Mouse (Mus musculus): Measurements from ENCODE around the gene Becn1.

Becn1 gene

DNA sequence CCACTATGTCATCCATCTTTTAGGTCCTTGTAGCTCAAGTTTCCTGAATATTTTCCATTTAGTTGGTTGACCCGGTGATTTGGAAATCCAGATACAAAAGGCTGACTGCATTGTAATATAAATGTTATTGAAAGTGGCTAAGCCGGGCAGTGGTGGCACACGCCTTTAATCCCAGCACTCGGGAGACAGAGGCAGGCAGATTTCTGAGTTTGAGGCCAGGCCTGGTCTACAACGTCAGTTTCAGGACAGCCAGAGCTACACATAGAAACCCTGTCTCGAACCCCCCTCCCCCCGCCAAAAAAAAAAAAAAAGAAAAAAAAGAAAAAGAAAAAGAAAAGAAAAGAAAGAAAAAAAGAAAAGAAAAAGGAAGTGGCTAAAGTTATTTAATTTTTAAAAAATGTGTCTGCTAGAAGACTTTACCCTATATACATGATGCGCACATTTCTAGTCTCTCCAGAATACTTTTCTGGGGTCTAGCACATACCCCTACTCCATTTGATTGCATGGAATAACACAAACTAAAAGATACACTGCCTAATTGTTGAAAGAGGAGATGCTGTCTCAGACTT, 13.1 kb upstream of the Becn1 start:
- no peak for DNase-seq (ENCODE audit: low read depth)

DNA sequence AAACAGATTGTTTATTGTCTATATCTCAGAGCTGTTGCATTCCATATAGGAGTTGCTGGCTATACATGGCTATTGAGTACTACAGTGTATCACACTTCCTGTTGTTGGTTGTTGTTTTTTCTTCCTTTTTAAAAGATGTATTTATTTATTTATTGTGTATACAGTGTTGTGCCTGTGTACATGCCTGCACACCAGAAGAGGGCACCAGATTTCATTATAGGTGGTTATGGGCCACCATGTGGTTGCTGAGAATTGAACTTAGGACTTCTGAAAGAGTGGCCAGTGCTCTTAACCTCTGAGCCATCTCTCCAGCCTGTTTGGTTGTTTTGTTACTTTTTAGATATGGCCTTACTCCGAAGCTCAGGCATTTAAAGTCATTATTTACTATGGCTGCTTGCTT, 12.5 kb upstream of the Becn1 start:
- DNase-seq (ENCODE audit: low read depth) = no peak

DNA sequence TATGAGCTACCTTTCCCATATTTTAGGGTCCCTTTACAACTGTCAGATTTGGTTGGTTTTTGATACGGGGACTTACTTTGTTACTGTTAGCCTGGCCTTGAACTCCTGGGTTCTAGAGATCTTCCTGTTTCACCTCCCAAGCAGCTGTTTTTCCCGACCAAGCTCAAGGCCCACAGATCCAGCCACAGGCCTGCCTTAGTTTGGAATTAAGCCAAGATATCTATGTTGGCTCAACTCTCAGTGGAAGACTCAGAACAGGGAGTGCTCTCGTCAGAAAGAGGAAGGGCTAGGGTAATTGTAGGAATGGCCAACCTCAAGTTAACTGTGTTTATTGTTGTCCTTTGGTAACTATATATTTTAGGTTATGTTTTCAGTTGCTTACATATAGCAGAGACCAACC, 10.1 kb upstream of the Becn1 start:
- DNase-seq (ENCODE audit: low read depth) = no peak

DNA sequence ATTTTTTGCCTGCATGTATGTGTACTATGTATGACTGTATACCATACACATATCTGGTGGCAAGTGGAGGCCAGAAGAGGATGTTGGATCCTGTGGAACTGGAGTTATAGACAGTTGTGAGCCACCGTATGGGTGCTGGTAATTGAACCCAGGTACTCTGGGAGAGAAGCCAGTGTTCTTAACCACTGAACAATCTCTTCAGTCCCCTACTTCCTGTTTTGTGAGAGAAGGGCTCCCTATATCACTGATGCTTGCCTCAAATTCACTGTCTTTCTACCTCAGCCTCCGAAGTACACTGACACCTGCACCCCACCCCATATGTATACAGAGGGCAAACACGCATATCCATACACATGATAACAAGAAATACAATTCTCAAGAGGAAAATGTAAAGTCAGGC, 9.0 kb upstream of the Becn1 start:
- DNase-seq (ENCODE audit: low read depth) = no peak

DNA sequence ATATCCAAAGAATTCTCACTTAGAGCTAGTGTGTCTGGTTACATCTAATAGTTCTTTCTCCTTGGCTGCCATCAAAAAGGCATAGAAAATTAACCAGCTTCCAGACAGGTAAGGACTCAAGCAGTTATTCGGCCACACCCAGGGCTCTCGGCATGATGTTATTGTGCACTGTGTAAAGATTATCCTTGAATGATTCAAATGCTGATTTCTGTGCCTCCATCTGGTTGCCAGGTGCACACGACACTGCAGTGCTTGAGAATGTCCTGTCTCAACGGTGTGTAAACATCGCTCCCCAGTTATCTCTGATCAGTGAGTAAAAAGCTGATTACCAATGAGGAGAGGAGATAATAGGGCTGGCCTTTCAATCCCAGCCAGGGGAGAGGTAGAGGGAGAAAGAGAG, 5.7 kb upstream of the Becn1 start:
- no peak for DNase-seq (ENCODE audit: low read depth)

DNA sequence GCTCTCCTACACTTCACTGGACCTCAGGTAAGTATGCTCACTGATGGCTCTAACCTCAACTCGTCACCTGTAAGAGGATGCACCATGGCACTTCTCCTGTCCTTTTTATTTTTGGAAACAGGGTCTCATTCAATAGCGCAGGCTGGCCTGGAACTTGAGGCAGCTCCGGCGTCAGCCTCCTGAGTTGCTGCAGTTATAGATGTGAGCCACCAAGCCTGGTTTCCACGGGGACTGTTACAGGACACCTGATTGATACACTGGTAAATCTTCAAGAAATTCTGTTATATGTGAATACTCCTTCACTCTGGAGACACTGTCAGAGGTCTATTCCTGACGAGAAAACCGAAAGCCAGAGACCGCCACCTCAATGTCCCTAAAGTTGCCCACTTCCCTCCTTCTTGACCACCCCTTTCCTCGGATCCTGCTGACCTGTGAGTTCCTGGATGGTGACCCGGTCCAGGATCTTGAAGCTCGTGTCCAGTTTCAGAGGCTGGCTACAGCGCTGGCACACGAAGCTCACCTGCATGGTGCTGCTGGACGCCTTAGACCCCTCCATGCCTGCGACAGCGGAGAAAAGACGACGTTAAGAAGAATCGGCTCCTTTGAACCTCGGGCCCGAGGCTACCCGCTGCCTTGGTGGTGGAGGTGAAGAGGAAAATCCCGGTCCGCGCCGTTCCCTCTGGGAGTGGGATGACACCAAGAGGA, 635 bp downstream of the Becn1 start:
- no peak for DNase-seq (ENCODE audit: low read depth)

DNA sequence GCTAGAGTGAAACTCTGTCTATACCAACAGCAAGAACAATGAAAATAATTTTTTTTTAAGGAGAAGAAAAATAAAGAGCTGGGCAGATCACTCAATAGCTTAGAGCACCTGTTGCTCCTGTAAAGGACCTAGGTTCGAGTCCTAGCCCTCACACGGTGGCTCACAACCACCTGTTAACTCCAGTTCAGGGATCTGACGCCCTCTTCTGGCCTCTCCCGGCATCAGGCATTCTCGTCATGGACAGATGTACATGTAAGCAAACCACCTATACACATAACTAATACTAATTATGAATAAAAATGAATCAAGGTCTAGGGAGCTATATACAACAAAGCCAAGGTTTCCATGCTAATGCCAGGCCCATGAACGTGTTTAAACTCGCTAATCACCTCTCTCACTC, 1.2 kb downstream of the Becn1 start:
- DNase-seq (ENCODE audit: low read depth) = peak; percentile 50

DNA sequence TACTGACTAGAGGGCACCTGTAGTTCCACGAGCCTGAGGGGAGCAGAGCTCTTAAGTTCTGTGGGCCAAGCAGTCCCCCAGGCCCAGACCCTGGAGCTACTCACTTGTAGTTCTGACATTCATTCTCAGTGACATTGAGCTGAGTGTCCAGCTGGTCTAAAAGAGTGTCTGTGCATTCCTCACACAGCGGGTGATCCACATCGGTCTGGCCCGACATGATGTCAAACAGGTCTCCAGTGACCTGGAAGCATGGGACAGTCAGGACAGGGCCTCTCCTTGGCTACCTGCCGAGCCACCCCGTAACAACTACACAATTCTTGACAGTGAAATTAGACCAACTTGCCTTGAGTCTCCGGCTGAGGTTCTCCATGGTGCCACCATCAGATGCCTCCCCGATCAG, 6.9 kb downstream of the Becn1 start:
- DNase-seq (ENCODE audit: low read depth) = no peak

DNA sequence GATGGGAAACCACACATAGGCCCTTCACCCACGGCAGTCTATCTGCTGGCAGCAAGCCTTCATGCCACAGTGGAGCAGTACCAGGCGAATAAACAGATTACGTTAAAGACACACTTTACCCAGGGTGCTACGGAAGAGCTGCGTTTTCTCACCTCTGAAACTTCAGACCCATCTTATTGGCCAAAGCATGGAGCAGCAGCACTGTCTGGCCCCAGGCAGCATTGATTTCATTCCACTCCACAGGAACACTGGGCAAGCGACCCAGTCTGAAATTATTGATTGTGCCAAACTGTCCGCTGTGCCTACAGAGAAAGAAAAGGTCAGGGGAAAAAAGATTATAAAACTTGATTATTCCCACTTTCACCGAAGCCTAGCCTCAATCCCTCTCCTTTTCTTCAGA, 10.9 kb downstream of the Becn1 start:
- DNase-seq (ENCODE audit: low read depth) = no peak

DNA sequence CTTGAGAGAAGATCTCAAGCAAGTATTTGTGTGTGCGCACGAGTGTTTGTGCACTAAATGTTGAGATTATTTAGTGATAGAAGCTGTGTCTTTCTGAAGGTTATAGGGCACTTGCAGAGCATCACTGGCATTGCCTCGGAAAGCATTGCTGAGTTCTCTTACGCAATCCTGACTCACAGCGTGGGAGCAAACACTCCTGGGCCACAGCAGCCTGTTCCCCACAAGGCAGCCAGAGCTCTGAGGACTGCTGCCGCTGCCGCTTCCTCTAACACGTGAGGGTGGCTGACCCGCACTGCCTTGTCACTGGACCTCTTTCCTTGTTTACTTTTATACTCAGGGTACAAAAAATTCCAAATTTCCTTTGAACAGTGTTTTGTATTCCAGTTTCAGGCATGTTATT, 14.8 kb downstream of the Becn1 start:
- DNase-seq (ENCODE audit: low read depth) = no peak

DNA sequence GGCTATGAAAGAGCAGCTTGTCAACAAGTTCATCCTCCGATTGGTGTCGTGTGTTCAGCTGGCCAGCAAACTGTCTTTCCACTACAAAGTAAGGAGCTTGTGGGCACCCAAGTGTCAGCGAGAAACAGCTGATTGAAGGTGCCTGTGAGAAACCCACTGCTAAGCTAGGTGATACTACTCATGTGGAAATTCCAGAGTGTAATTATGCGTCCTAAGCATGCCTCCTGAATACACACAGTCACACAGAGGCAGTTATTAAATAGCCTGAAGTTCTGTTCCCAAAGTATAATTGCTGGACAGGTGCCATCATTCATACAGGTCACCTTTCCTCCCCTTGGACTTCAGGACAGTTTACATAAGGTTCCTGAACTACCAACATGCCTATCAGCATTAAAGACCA, 18.3 kb downstream of the Becn1 start:
- DNase-seq (ENCODE audit: low read depth) = no peak

DNA sequence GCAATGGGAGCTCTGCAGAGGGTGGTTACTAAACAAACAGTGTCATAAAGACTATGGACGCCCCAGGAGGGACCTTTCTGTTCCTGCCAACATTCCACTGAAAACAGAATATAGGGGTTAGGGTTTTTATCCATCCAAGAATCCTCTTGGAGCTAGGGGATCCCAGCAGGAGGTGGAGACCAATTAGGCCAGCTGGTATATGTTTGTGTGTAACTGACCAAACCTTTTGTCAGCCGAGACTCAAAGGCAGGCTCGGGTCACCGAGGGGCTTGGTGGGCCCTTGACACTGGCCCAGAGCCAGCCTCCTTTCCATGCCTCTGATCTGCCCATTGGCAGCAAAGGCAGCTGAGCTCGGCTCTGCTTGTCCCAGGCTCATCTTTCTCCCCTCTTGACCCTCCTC, 19.2 kb downstream of the Becn1 start:
- DNase-seq (ENCODE audit: low read depth) = no peak

DNA sequence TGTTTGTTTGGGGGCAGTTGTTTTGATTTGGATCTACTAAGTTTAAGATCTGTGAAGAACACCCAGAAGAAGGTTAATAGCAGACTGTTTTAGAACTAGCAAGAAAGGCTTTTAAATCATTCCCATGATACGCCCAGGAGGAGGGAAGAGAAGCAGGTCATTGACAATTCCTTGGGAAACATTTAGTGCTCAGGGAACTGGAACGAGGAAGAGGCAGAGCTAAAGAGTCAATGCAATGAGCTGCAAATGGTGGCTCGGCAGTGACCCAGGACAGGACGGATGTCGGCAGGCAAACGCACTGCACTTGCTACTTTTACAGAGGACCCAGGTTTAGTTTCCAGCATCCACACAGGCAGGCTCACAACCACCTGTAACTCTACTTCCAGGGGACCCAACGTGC, 21.2 kb downstream of the Becn1 start:
- no peak for DNase-seq (ENCODE audit: low read depth)

DNA sequence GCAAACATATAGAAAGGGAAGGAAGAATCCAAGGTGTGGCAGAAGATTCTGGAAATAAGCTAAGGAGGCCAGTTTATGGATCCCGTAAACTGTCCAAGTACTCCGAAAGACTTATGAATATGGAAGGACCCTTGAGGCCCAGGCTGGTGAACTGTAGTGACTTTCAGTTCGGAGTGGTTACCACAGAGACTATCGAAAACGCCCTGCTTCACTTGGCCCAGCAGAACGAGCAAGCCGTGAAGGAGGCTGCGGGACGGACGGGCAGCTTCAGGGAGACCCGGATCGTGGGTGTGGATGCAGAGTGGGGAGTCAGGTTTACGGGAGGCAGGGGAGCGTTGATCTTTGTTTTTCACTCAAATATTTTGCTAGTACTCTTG, 22.9 kb downstream of the Becn1 start:
- no peak for DNase-seq (ENCODE audit: low read depth)

DNA sequence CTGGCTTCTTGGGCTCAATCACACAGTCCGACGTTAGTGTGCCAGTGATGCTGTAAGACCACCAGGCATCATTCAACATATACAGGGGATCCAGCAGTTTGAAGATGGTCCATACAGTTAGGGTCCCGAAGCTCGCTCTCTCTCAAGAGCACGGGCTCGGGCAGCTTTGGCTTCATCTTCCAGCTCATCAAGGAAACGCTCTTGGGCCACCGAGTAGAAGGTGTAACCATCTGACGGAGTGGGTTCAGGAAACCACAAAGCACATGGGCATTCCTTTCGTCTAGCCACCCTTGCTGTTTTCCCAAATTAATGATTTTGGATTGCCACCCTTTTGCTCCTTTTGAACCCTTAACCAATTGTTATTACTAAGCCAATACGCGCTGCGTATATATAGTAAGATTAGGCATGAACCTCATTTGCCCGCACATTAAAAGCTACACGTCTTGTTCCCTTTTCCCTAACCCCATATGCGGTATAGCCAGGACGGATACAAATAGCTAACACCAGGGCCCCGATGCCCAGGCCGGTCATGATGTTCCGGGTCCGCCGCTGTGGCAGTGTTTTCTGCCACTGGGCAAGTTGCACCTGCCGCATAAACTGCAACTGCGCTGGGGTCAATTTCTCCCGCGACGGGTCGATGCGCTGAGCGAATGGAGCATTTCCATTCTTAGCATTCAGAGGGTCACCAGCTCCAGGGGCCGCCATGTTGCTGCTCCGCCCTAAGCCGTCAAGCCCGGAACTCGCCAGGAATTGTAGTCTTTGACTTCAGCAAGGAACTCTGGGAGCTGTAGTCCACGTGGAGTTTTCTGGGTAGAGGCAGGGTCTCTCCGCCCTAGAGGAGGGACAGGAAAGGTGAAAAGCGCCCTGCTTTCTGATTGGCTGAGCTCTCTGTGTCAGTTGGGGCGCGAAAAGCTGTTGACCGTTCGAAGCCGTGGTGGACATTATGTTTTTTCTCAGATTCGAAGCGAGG, 23.6 kb downstream of the Becn1 start, which contains the start of the genes Cntd1 and Coa3:
TSS of gene Cntd1 (plus strand) at position 790 of the 970 bp plus-strand sequence.
TSS of gene Coa3 (minus strand) at position 892 of the 970 bp plus-strand sequence.
- DNase-seq (ENCODE audit: low read depth) = peak; percentile 90

DNA sequence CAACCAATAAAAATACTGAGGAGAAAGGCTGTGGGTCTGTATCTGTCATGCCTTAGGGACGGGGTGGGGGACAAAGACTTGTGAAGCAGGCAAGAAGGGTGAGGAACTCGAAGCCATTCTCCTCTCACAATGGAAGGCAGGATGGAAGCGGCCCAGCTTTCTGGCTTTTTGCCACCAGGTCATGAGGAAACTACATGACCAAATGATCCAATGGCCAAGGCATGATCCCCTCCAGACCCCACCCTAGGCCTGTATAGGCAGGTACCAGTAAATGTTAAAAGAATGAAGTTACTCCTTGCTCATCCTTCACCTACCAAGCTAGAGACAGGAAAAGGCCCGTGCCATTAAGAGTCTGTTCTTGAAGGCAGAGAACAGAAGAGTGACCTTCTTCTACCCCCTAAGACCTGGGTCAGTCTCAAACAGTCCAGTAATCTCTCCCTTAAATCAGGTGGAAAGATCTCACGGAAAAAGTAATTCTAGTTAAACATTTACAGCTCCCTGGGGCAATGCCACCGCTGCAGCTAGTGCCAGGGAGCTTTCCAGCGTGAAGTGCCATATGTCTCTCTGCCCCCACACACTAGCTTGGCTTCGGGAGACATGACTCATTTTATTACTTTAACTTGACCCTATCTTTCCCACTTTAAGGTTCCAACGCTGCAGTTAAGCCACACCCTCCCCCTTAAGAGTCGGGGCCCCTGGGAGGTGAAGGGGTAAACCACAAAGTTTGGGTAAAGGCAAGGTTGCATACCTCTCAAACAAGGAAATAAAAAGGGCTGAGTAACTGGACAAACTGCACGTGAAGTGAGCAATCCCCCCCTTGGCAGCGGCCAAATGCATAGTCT, 24.5 kb downstream of the Becn1 start:
- peak; percentile 36 for DNase-seq (ENCODE audit: low read depth)

DNA sequence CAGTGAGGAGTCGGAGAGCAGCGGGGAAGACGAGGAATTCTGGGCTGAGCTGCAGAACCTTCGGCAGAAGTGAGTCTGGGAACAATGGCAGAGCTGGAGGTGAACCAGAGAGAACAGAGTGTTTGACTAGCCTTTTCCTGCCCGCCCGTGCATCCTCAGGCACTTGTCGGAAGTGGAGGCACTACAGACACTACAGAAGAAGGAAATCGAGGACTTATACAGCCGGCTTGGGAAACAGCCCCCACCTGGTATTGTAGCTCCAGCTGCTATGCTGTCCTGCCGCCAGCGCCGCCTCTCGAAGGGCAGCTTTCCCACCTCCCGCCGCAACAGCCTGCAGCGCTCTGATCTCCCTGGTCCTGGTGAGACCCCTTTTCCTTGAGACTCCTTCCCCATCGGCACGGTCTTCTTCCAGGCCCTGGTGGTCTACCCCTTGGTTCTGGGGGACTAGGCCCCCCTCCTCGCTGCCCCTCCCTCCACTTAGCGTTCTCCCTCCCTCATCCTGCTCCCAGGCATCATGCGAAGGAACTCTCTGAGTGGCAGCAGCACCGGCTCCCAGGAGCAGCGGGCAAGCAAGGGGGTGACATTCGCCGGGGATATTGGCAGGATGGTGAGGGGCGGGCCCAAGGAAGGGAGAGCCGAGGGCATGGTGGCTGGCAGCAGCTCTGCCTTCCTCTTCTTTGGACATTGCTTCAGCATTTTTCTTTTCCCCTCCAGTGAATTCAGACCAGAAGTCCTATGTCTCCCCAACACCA, 25.6 kb downstream of the Becn1 start:
- no peak for DNase-seq (ENCODE audit: low read depth)

DNA sequence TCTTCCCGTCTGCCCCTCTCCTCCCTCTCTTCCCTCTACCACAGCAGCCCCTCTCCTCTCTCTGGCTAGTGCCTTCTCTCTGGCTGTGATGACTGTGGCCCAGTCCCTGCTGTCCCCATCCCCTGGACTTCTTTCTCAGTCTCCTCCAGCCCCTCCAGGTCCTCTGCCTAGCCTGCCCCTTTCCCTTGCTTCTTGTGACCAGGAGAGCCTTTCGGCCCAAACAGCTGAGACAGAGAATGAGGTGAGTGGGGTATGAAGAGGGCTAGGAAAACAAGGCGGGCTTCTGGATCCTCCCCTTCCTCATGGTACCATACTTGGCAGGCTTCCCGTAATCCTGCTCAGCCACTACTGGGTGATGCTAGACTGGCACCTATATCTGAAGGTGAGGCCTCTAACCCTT, 26.8 kb downstream of the Becn1 start:
- no peak for DNase-seq (ENCODE audit: low read depth)

DNA sequence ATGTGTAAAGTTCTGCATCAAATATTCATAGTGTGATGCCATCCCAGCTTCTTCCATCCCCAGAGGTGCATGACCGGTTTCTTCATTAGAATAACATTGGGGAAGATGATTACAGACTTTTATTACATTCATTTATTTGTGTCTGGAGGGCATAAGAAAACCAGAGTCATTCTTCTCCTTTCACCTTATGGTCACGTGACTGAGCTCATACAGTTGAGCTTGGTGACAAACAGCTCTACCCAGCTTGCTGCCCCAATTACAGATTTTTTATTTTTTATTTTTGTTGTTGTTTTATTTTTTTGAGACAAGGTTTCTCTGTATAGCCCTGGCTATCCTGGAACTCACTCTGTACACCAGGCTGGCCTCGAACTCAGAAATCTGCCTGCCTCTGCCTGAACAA, 29.6 kb downstream of the Becn1 start:
- DNase-seq (ENCODE audit: low read depth) = no peak

DNA sequence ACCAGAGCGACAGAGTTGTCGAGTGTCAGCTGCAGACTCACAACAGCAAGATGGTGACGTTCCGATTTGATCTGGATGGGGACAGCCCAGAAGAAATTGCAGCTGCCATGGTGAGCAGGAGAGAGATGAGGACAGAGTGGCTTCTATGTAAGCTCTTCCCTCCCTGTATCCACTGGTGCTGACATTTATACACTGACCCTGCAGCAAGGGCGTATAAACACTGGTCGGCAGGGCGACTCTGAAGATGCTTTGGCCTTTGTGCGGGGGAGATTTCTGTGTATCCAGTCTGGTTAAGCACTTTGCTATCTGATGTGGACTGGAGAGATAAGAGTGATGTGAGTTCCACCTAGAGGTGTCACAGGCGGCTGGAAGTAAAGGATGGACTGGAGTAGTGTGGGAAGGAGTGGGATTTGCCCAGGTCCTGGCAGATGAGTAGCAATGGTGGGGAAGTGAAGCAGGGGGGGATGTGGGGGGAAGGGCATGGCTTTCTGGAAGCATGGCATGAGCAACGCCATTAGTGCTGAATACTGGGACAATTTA, 32.4 kb downstream of the Becn1 start:
- no peak for DNase-seq (ENCODE audit: low read depth)

DNA sequence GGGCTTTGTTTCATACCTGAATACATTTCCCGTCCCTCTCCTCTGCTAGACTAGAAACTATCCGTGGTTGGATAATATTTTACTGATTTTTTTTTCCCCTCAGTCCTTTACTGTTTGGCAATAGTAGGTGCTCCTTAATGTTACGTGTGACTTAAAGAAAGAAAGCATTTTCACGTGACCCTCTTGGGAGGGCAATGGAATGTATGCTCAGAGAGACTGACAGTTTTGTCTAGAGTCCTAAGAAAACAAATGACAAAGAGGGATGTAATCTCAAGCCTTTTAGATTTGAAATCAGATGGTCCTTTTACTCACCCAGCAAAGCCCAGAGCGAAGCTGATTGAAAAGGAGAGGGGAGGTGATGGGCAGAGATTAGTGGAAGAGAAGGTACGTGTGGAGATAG, 36.2 kb downstream of the Becn1 start:
- no peak for DNase-seq (ENCODE audit: low read depth)
